Mouse (Mus musculus): ENCODE results near the gene Bcl7c.

GRCm38 (mm10) chr7:127744366-127745045 lies 35.8 kb upstream of the Bcl7c start, which contains the start of gene Fbxl19:
- TF ChIP-seq POLR2A (IDR thresholded peaks at IDR 0.05; ENCODE audit: insufficient read depth, low read depth, low read length), result no peak
- TF ChIP-seq CTCF (IDR thresholded peaks at IDR 0.05; ENCODE audit: insufficient read depth, low read depth, low read length), result peak; percentile 20; the same call in 1 of the 2 replicates
